Mouse (Mus musculus) embryo, embryonic 11.5 days (tissue): ENCODE measurements around the gene Tecr.

Experiments
- DNase-seq: peaks from one replicate; pipeline ENCODE4 v3.0.0-alpha.2; 2012; ENCODE audit warnings: low read depth, low spot score

Gene Tecr

GRCm38 (mm10) chr8:83607661-83608397, at the start of gene Tecr, which contains the start of gene Dnajb1:
Gene Tecr, minus strand, starts transcription at chr8:83607971.
Gene Dnajb1, plus strand, starts transcription at chr8:83608193.
- peak; percentile 98 for DNase-seq

GRCm38 (mm10) chr8:83656484-83657246, 48.9 kb upstream of the Tecr start:
- DNase-seq = no peak

GRCm38 (mm10) chr8:83656043-83656442, 48.3 kb upstream of the Tecr start:
- DNase-seq = no peak

DNA sequence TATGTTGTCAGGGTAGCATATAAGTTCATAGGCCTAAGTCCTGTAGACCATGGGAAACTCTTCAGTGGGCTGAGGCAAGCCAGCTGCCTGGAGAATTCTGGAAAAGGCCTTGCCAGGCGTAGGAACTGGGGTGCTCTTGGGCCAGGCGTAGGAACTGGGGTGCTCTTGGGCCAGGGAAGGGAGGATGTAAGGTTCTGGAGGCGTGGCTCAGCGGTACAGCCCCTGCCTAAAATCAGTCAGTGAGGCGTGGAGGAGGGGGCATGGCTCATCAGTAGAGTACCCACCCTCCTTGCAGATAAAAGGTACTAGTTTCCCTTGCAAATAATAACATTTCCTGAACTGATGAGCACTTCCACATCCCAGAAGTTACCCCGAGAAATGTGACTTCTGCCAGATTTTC, 47.0 kb upstream of the Tecr start:
- DNase-seq = no peak

DNA sequence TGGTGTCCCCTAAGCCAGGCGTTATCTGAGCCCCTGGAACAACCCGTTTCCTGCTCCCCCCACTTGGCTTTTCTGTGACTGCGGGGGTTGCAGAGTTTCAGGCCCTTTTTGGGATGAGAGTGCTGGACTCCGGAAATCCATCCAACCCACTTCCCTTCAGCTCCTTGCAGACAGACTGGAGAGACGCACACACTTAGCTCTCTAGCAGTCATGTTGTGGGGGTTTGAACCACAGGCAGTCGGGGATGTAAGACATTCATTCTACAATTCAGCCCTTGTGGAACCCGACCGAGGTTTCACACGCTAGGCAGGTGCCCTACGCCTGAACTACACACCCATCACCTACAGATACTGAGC, 45.9 kb upstream of the Tecr start:
- no peak for DNase-seq

GRCm38 (mm10) chr8:83652744-83653661, 45.2 kb upstream of the Tecr start:
- DNase-seq = no peak

- peak; percentile 95 for DNase-seq
These were observed 44.4 kb upstream of the Tecr start, which contains the start of gene Gipc1 for GRCm38 (mm10) chr8:83652030-83652743. Gene Gipc1, plus strand, starts transcription at chr8:83652677.

DNA sequence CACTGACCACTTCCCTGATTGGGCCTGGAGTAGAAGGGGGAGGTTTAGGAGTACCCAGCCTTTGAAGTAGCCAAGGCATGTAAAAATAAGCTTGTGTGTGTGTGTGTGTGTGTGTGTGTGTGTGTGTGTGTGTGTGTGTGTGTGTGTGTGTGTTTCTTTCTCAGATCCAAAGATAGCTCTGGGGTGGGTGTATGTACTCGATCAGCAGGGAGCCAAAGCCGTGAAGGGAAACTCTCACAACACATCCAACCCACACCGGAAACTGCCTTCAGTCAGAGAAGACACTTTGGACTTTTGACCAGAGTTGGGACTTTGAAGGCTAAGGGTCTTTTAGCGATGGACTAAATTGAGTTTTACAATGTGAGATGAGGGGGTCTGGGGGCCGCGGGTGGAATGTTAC, 41.9 kb upstream of the Tecr start:
- no peak for DNase-seq

- no peak for DNase-seq
These were observed 40.3 kb upstream of the Tecr start for GRCm38 (mm10) chr8:83648031-83648430.

GRCm38 (mm10) chr8:83647511-83647910, 39.7 kb upstream of the Tecr start:
- DNase-seq = no peak

- no peak for DNase-seq
These were observed 31.9 kb upstream of the Tecr start for GRCm38 (mm10) chr8:83639649-83640048.

- no peak for DNase-seq
These were observed 31.1 kb upstream of the Tecr start for GRCm38 (mm10) chr8:83638856-83639255.

- DNase-seq = no peak
These were observed 24.4 kb upstream of the Tecr start for GRCm38 (mm10) chr8:83632083-83632707.

- no peak for DNase-seq
These were observed 18.0 kb upstream of the Tecr start for GRCm38 (mm10) chr8:83625676-83626299.

DNA sequence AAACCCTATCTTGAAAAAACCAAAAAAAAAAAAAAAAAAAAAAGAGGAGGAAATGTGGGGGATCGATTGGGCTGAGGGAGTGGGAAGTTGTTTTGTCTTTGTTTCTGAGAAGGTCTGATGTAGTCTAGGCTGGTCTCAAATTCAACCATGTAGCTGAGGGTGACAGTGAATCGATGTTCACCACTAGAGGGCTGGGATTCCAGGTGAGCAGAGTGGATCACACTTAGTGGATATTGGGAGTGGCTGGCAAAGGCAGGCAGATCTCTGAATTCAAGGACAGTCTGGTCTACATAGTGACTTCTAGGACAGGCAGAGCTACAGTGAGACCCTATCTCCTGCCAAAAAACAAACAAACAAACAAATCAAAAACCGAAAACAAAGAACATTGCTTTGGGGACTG, 17.0 kb upstream of the Tecr start:
- DNase-seq = no peak

DNA sequence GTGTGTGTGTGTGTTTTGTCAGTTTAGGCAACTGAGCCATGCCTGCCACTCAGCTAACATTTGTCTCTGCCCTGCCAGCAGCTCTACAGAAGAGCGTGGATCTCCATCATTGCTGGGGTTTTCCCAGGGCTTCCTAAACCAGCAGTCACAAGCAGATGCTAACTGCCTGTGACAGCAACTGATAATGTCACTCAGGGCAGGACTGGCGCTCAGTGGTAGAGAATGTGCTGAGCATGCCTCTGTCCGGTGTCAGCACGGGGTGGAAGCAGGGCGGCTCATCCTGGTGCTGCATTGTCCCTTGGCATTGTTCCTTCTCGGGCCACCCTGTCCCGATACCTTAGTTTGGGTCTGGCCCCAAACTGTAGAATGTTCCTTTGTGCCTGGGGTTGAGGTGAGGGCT, 15.8 kb upstream of the Tecr start:
- no peak for DNase-seq

GRCm38 (mm10) chr8:83622389-83622989, 14.7 kb upstream of the Tecr start:
- peak; percentile 77 for DNase-seq

GRCm38 (mm10) chr8:83621691-83622388, 14.1 kb upstream of the Tecr start:
- DNase-seq = no peak

DNA sequence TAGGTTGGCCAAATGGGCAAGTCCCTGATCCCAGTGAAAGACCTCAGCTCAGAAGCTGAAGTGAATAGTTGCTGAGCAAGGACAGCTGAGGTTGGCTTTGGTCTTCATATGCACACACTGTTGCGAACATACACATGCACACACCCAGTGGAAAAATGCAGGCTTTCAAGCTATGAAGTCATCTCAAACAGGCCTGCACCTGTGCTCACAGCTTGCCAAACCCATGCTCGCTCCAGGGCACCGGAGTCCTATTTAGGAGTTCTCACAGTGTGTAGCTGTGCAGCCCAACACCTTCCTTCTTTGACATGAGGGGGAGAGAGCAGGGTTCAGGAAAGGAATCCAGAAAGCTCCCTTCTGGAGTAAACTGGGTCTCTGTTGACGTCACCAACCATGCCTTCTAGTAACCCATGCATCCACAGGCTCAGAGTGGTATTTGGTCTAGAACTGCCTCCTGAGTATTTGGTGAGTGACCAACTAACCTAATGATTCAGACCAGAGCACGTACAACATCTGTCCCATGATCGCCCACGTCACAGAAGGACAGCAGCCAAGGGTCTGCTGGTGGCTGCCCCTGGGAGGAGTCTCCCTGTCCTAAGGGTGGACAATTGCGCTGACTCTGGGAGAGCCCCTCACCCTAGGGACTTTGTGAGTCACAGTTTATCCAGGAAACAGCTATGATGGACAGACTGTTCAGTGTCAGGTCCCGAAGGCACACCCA, 12.0 kb upstream of the Tecr start:
- no peak for DNase-seq
